Mouse (Mus musculus): ENCODE results near the gene Ms4a6c.

GRCm38 (mm10) chr19:11513458-11513857 is 44.3 kb downstream of the Ms4a6c start:
- no peak for TF ChIP-seq CTCF (conservative IDR thresholded peaks at IDR 0.05; ENCODE audit: insufficient read depth, insufficient read length, low read depth, low read length)
- TF ChIP-seq POLR2A (IDR thresholded peaks at IDR 0.05; ENCODE audit: low read depth, low read length), result no peak
